Mouse (Mus musculus) cerebellum, adult 9-10 months (tissue): ENCODE results near the gene Ampd3.

Experiments used
- DNase-seq: peaks from one replicate; pipeline ENCODE4 v3.0.0; 2022

Ampd3 gene

GRCm38 (mm10) chr7:110768001-110768400 is at the start of gene Ampd3:
Ampd3 (plus strand) TSS chr7:110768206.
- DNase-seq, result no peak

DNA sequence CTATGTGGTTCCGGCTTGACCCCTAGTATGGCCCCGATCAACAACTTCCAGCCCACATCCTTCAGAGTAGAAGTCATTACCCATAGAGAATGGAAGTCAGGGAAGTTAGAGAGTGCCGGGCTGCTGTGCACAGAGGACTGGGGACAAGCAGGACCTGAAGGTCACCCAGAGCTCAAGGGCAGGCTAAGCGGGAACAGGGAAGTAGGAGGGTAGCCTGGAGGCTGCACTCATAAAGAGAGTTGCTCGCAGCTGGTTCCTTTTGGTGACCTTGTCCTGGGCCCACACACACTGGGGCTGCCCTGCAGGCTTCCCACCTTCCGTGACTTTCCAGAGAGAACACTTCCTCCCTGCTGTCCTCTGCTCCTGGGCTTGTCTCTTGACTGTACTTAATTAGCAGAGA is 49.5 kb upstream of the Ampd3 start:
- DNase-seq, result no peak

GRCm38 (mm10) chr7:110719857-110720256 is 48.1 kb upstream of the Ampd3 start:
- no peak for DNase-seq

GRCm38 (mm10) chr7:110722183-110722582 is 45.8 kb upstream of the Ampd3 start:
- peak; percentile 78 for DNase-seq

DNA sequence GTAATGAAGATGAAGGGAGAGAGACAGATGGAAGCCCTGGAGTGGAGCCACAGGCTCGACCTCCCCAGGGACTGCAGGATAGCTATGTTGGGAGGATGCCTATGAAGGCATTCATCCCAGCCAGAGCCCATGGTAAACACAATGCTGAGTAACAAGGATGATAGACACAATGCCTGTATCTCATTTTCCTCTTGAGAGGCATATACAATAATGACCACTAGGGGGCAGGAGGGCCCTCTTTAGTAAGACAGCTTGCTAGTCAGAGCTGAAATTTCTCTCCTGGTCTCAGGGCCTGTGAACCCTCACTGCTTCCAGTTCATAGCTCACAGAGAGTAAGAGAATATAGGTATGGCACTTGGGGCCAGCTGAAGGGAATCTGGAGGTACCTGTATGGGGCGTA is 41.0 kb upstream of the Ampd3 start:
- DNase-seq, result peak; percentile 84

DNA sequence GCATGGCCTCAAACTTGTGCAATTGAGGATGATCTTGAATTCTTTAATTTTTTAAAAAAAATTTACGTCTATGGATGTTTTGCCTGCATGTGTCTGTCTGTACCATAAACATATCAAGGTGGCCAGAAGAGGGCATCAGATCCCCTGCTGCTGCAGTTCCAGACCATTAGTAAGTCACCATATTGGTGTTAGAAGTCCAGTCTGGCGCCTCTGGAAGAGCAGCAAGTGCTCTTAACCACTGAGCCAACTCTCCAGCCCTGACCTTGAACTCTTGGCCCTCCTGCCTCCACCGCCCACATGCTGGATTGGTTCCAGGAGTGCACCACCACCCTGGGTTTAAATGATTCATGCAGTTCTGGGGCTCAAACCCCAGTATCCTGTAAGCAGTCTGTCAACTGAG is 39.1 kb upstream of the Ampd3 start:
- no peak for DNase-seq

- DNase-seq, result no peak
Measured at GRCm38 (mm10) chr7:110729295-110729694, 38.7 kb upstream of the Ampd3 start.

- no peak for DNase-seq
Measured at GRCm38 (mm10) chr7:110731091-110731967, 36.7 kb upstream of the Ampd3 start.

DNA sequence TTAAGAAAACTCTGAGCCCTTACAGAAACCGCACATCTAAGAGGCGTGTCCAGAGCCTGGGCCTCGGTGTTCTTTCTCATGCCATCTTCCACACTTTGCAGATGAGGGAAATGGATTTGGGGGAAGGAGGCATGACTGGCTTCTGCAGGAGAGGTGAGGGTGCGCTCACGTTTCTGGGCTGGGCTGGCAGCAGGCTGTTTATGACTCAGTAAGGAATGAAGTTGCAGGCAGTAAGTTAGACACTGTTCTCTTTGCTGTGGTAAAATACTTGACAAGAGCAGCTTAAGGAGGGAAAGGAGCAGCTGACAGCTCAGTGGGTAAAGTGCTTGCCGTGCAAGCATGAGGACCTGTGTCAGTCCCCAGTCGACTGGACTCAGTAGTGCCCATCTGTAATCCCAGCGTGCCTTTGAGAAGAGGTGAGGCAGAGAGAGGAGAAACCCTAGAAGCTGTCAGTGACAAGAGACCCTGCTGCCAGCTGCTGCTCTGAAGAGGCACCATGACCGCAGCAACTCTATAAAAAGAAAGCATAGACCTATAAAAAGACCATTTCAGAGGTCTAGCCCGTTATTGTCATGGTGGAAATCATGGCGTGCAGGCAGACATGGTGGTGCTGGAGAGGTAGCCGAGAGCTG is 35.9 kb upstream of the Ampd3 start:
- no peak for DNase-seq

GRCm38 (mm10) chr7:110736914-110737313 is 31.1 kb upstream of the Ampd3 start:
- DNase-seq, result no peak

- no peak for DNase-seq
Measured at GRCm38 (mm10) chr7:110739764-110740163, 28.2 kb upstream of the Ampd3 start.

- DNase-seq, result no peak
Measured at GRCm38 (mm10) chr7:110740188-110740587, 27.8 kb upstream of the Ampd3 start.

GRCm38 (mm10) chr7:110742022-110742421 is 26.0 kb upstream of the Ampd3 start:
- no peak for DNase-seq

- no peak for DNase-seq
Measured at GRCm38 (mm10) chr7:110746087-110746562, 21.9 kb upstream of the Ampd3 start.

GRCm38 (mm10) chr7:110746809-110747208 is 21.2 kb upstream of the Ampd3 start:
- DNase-seq, result no peak

- DNase-seq, result no peak
Measured at GRCm38 (mm10) chr7:110750834-110751233, 17.2 kb upstream of the Ampd3 start.

DNA sequence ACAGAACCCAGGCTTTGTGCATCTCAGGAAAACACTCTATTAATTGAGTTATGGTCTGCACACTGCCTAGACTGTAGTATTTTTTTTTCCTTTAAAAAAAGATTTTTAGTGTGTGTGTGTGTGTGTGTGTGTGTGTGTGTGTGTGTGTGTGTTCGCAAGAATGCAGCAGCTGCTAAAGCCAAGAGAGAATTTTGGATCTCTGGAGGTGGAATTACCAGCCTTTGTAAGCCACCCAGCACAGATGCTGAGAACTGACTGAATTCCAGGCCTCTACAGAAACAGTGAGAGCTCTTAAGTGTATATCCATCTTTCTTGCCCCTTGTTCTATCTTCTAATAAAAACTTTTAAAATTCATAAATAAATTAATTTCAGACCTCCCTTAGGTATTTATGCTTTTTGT is 16.4 kb upstream of the Ampd3 start:
- DNase-seq, result no peak

DNA sequence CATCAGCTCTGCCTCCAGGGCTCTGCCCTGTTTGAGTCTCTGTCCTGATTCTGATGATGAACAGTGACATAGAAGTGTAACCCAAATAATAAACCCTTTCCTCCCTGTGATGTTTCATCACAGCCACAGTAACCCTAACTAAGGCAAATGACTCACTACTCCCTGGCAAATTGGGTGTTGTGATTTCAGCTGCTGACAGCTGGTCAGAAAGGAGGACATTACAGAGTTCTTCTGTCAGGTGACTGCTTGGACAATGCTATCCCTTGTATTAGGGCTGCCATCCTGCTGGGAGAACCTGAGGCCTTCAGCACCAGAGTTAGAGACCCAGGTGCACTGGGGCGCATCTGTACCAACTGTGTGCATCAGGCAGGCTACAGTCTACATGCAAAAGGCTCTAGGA is 14.7 kb upstream of the Ampd3 start:
- DNase-seq, result no peak

- no peak for DNase-seq
Measured at GRCm38 (mm10) chr7:110753926-110754330, 14.1 kb upstream of the Ampd3 start.

- DNase-seq, result no peak
Measured at GRCm38 (mm10) chr7:110756440-110756839, 11.6 kb upstream of the Ampd3 start.

DNA sequence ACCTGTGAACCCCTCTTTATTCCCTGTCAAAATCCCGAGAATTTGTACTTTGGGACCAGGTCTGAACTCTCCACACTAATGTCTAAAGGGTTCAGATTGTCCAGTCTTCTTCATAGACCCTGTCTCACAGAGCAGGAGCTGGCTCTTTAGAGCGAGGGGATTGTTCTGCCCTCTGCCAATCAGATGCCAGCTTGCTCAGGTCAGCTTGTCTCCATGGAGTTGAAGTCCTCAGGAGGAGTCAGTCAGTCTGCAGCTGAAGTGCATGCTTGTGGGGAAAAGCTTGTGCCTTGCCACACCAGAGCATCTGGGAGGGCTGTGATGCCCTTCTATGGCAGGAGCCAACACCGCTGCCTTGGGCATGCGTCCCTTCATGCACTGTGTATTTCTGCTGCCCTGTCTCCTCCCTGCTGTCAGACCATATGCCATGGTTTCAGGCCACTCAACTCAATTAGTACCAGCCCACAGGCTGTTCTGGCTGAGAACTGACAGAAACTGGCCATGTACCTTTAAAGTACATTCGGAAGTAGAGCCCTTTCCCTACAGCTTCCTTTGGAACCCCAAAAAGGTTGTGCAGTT is 5.3 kb upstream of the Ampd3 start:
- peak; percentile 89 for DNase-seq

DNA sequence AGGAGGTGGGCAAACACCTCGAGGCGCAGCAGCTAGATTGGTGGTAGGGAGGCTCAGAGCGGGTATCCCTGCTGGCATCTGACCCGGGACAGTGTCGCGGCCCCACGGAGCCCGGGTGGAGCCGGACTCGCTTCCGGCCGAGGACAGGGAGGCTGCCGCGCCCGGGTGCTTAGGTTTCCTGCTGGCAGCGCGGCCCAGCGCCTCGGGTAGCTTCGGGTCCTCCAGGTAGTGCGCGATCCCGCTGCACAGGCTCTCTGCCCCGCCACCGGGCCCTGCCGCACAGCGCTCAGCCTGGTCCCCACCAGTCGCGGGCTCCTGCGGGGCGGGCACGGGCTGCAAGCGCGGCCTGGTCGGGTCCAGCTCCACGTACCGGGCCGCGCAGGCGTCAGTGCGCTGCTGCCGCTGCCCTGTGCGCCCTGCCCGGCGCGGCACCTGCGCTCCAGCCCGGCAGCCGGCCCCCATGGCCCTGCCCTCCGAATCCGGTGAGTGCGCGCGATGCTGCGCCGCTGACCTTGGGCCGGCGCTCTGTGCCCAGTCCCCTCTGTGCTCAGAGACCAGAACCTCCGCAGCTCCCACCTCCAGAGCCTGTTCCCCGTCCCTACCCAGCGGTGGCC is 552 bp downstream of the Ampd3 start:
- DNase-seq, result peak; percentile 62

DNA sequence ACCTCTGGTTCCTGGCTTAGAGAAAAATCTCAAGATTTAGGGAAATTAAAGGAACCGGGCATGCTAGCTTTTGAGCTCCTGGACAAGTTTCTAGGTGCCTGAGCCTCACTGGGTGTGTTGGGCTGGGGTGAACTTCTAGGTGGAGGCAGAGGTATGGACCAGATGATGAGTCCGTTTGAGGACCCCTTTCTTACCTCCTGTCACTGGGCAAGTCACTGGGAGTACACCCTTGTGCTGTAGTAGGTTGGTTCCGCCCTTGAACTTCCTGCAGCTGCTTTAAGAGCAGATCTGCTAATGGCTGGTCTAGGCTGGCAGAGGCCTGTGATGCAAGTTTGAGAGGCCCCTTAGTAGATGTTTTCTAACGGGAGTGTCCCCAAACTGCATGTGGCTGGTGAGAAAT is 1.1 kb downstream of the Ampd3 start:
- no peak for DNase-seq
